Mouse (Mus musculus) heart, embryonic 11.5 days (tissue): ENCODE measurements around the gene Exosc5. TPM values are rescaled to one million over a fixed set of nuclear protein-coding genes. Genes with fewer than 3 reads are reported as not detected.

Experiments used
- ATAC-seq: fragments of 200-750 bp; cut with Nextera tagmentation; replicated peaks from 2 replicates; pipeline ENCODE4 v1.8.0; 2017; ENCODE audit warnings: moderate library complexity; ENCODE audit not compliant: insufficient number of reproducible peaks, low FRiP score, low TSS enrichment
- H3K27ac ChIP-seq: fragments of 300-500 bp; sonication (generic); 2 replicates; pipeline ENCODE4 v1.5.1; 2014; ENCODE audit warnings: mild to moderate bottlenecking, low read depth, low read length
- H3K27me3 ChIP-seq: fragments of 300-500 bp; sonication (generic); 2 replicates; pipeline ENCODE4 v1.6.1; 2014; ENCODE audit warnings: mild to moderate bottlenecking, low read length, mixed read lengths; ENCODE audit not compliant: control insufficient read depth, insufficient read depth
- H3K36me3 ChIP-seq: fragments of 300-500 bp; sonication (generic); 2 replicates; pipeline ENCODE4 v1.6.1; 2014; ENCODE audit warnings: mild to moderate bottlenecking, low read length, moderate library complexity, mixed read lengths; ENCODE audit not compliant: control insufficient read depth, insufficient read depth
- H3K4me1 ChIP-seq: fragments of 300-500 bp; sonication (generic); 2 replicates; pipeline ENCODE4 v1.6.1; 2014; ENCODE audit warnings: low read length; ENCODE audit not compliant: control insufficient read depth, insufficient read depth
- H3K4me2 ChIP-seq: fragments of 300-500 bp; sonication (generic); 2 replicates; pipeline ENCODE4 v1.6.1; 2014; ENCODE audit warnings: mild to moderate bottlenecking, moderate library complexity
- H3K4me3 ChIP-seq: fragments of 300-500 bp; sonication (generic); 2 replicates; pipeline ENCODE4 v1.5.1; 2014; ENCODE audit warnings: low read depth, low read length
- H3K9ac ChIP-seq: fragments of 300-500 bp; sonication (generic); 2 replicates; pipeline ENCODE4 v1.6.1; 2014; ENCODE audit warnings: mild to moderate bottlenecking, low read depth, low read length, moderate library complexity
- H3K9me3 ChIP-seq: fragments of 300-500 bp; sonication (generic); replicated peaks from 2 replicates; pipeline ENCODE4 v1.6.1; 2016; ENCODE audit warnings: low read length; ENCODE audit not compliant: control insufficient read depth
- WGBS: fragments of 180-500 bp; shearing (Covaris S2); extraction: QIAGEN DNeasy Blood & Tissue Kit; methylation state at CpG from one replicate; pipeline ENCODE4 v1.1.7; 2014; ENCODE audit not compliant: insufficient replicate concordance; 5-methylcytosine and 5-hydroxymethylcytosine counted together
- polyA plus RNA-seq: library from polyadenylated mRNA; unstranded; fragments of >200 nt; fragmentation: Nextera tagmentation; extraction: Ambion mirVana; gene quantifications from 2 replicates; pipeline ENCODE4 v1.2.1, GENCODE M21; 2014

The Exosc5 gene
- polyA plus RNA-seq, 1 experiment from 2014 or later = 44.8 TPM

- Histone ChIP-seq H3K4me3 (no peak overlapping the region), H3K36me3 (peaks cover 35% of the 10 kb centered on the region), H3K9ac (no peak overlapping the region), H3K27ac (no peak overlapping the region), H3K4me1 (peaks cover 16% of the 10 kb centered on the region), H3K27me3 (no peaks in the 10 kb centered on the region), H3K4me2 (peak overlapping the region; percentile 7; the same call in 1 of the 2 replicates), H3K9me3 (no peaks in the 10 kb centered on the region)
- ATAC-seq = no peak
- WGBS = 93% methylated on average over 3 of the region's 3 CpGs
These were observed 58.5 kb downstream of the Exosc5 start for GRCm38 (mm10) chr7:25717478-25717877.

DNA sequence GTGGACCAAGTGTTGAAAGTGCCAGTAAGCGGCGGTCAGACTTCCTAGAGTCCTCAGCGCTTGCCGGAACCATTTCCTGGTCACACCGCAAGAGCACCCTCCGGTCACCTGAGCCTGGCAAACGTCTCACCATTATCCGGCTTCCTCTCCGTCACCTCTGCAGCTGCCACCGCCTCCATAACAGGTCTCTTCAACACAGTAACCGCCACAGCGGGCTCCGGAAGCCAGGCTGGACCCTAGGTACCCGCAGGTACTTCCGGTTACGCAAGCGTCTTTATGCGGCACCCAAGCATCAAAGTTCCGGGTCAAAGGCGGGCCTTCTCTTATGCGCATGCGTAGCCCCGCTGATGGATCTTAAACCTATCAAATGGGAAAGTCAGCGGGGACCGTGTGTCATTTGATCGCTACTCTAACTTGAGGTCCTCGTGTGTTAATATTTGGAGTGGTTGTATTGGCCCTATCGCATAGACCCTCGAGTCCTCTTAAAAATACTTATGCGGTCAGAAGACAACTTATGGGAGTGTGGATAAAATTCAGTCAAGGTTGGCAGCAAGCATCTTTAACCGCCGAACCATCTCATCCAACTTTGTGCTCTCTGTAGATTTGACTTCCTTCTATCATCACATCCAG, 59.9 kb downstream of the Exosc5 start, which contains the start of gene Ccdc97:
Gene Ccdc97, minus strand, starts transcription at position 301 of the 630 bp plus-strand sequence.
- Histone ChIP-seq H3K9me3 (no peaks in the 10 kb centered on the region), H3K27me3 (no peaks in the 10 kb centered on the region), H3K27ac (peak within 1 kb of the TSS; percentile 83), H3K4me2 (peak within 1 kb of the TSS; percentile 88), H3K4me3 (peak within 1 kb of the TSS; percentile 76), H3K9ac (peak within 1 kb of the TSS; percentile 84), H3K36me3 (peaks cover 35% of the 10 kb centered on the region), H3K4me1 (peaks cover 13% of the 10 kb centered on the region)
- WGBS = 4% methylated on average over 32 of the region's 32 CpGs
- peak; percentile 60 for ATAC-seq

DNA sequence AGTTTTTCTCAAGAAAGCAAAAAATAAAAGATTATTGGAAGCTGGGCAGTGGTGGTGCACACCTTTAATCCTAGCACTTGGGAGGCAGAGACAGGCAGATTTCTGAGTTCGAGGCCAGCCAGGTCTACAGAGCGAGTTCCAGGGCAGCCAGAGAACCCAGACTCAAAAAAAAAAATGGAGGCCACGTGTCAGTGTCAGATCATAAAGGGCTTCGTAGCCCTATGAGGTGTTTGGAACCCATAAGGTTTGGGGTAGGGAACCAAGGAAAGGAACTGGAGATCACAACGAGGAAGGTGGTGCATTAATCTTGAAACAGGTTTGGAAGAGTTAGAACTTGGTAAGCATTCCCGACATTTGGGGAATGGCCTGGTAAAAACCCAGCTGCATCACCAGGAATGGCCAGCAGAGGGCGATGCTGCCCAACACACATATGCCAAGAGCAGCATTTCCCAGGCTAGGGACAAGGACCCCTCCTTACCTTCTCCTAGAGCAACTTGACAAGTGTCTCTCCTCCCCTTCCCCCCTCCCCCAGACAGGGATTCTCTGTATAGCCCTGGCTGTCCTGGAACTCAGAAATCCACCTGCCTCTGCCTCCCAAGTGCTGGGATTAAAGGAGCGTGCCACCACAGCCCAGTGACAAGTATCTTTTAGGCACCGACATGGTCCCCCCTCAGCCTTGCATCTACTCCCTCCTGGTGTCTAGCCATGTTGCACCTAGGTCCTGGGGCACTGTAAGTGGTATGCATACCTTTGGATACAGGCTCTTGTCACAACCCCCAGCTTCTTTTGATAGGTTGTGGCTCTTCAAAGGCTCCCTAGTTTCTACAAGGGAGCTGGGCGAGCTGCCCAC, 61.0 kb downstream of the Exosc5 start:
- WGBS = 61% methylated on average over 10 of the region's 10 CpGs
- Histone ChIP-seq H3K36me3 (peaks cover 35% of the 10 kb centered on the region), H3K27me3 (no peaks in the 10 kb centered on the region), H3K4me2 (peak overlapping the region; percentile 88), H3K4me1 (peaks cover 13% of the 10 kb centered on the region), H3K9ac (no peak overlapping the region; the same call in 1 of the 2 replicates), H3K4me3 (no peak overlapping the region), H3K9me3 (no peaks in the 10 kb centered on the region), H3K27ac (peak overlapping the region; percentile 41; the same call in 1 of the 2 replicates)
- no peak for ATAC-seq

GRCm38 (mm10) chr7:25720760-25721159, 61.8 kb downstream of the Exosc5 start:
- no peak overlapping the region for H3K4me2 ChIP-seq
- H3K27ac ChIP-seq = no peak overlapping the region
- no peaks in the 10 kb centered on the region for H3K27me3 ChIP-seq
- WGBS = 92% methylated on average over 5 of the region's 5 CpGs
- peaks cover 36% of the 10 kb centered on the region for H3K36me3 ChIP-seq
- H3K9ac ChIP-seq = no peak overlapping the region
- no peak for ATAC-seq
- peaks cover 13% of the 10 kb centered on the region for H3K4me1 ChIP-seq
- H3K4me3 ChIP-seq = no peak overlapping the region
- H3K9me3 ChIP-seq = no peaks in the 10 kb centered on the region

Other genes starting within 250 kb of the Exosc5 start
- gene Cxcl17, start 246.3 kb upstream of the Exosc5 start, polyA plus RNA-seq = not detected in 2 replicates
- 1.9 and 2.3 TPM in 2 replicates for gene Ceacam1, start 181.6 kb upstream of the Exosc5 start, polyA plus RNA-seq
- not detected in 2 replicates for gene Ceacam2, start 119.3 kb upstream of the Exosc5 start, polyA plus RNA-seq
- not detected in 2 replicates for gene Erich4, start 43.3 kb upstream of the Exosc5 start, polyA plus RNA-seq
- gene Dmac2, start 39.8 kb upstream of the Exosc5 start, polyA plus RNA-seq = 52.3 and 60.3 TPM in 2 replicates
- 2.5 and 4.0 TPM in 2 replicates for gene B3gnt8, start 32.5 kb upstream of the Exosc5 start, polyA plus RNA-seq
- 41.4 and 45.7 TPM in 2 replicates for gene Bckdha, start 183 bp upstream of the Exosc5 start, polyA plus RNA-seq
- gene Tmem91, start 16.0 kb downstream of the Exosc5 start, polyA plus RNA-seq = 1.2 and 2.0 TPM in 2 replicates
- 28.0 and 29.5 TPM in 2 replicates for gene B9d2, start 21.6 kb downstream of the Exosc5 start, polyA plus RNA-seq
- gene Tgfb1, start 27.8 kb downstream of the Exosc5 start, polyA plus RNA-seq = 3.5 and 3.6 TPM in 2 replicates
- 25.5 and 25.6 TPM in 2 replicates for gene Ccdc97, start 59.9 kb downstream of the Exosc5 start, polyA plus RNA-seq
- gene Hnrnpul1, start 95.6 kb downstream of the Exosc5 start, polyA plus RNA-seq = 47.7 and 53.3 TPM in 2 replicates
- gene Axl, start 129.5 kb downstream of the Exosc5 start, polyA plus RNA-seq = 53.6 and 54.5 TPM in 2 replicates
- gene Cyp2s1, start 157.7 kb downstream of the Exosc5 start, polyA plus RNA-seq = 4.0 and 5.5 TPM in 2 replicates
- gene Cyp2b10, start 238.5 kb downstream of the Exosc5 start, polyA plus RNA-seq = not detected in 2 replicates